Mouse (Mus musculus) embryonic fibroblast, embryonic 13.5 days (primary cell): ENCODE results near the gene Yy2.

Experiments used
- CTCF ChIP-seq: IDR thresholded peaks from 2 replicates; pipeline ENCODE4 v1.5.1; 2011; ENCODE audit warnings: mild to moderate bottlenecking, control low read depth, low read length, moderate library complexity, borderline replicate concordance; ENCODE audit not compliant: insufficient read depth
- POLR2A ChIP-seq: IDR thresholded peaks from 2 replicates; pipeline ENCODE4 v1.6.1; 2011; ENCODE audit warnings: low read depth, mild to moderate bottlenecking, control low read depth, low read length, moderate library complexity

DNA sequence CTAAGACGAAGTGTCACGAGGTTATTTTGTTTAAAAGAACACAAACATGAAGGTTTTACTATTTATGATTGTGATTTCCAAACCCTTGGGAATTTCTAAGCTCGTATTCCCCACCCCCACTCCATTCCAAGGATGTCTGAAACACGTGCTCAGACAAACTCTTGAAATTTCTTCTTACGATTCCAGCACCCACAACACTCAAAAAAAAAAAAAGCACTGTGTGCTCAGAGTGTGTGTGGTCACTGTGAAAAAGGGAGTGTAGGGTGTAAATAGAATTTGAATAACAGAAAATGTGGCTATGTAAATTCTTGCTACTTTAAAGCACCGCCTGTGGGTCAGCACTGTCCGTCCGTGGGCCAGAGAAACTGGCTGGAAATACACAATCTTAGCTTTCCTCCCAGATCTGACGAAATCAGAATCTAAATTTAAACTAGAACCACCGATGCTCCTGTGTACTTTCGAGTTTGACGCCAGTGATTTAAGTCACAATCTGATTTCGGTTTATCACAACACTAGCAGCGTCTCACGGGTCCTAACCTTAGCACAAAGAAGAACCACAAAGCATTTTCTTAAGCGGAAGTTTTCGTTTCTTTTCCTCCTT lies 28.9 kb upstream of the Yy2 start:
- TF ChIP-seq CTCF: no peak
- no peak for TF ChIP-seq POLR2A
